Mouse (Mus musculus) heart, postnatal 0 days (tissue): Measurements from ENCODE around the gene Cybrd1.

Experiments used
- CTCF ChIP-seq: IDR thresholded peaks from 2 replicates; pipeline ENCODE4 v1.5.1; 2016; ENCODE audit warnings: antibody characterized with exemption, control low read depth, low read depth
- EP300 ChIP-seq: IDR thresholded peaks from 2 replicates; pipeline ENCODE4 v1.6.1; 2016; ENCODE audit warnings: antibody characterized with exemption, low read depth

DNA sequence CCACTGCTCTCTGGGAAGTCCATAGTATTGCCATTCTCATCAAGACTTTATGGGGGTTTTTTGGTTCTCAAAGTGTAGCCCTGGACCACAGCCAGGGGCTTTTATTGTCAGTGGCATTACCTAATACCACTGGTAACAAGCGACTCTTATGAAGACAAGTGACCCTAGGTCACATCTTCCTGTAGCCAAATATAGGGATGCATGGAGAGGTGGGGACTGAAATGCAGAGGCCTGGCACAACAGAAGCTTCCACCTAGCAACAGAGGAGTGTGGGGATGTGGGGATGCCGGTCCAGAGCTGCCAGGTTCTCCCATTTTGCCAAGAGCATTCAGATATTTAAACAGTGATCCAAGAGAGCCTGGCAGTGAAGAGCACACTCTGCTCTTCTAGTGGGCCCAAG, 5.9 kb downstream of the Cybrd1 start:
- no peak for TF ChIP-seq CTCF
- no peak for TF ChIP-seq EP300
